Mouse (Mus musculus) cerebellum, adult 2 months (tissue): ENCODE results near the gene Palld.

Experiments used
- CTCF ChIP-seq: fragments of 200-500 bp; IDR thresholded peaks from 2 replicates; pipeline ENCODE4 v1.5.1; 2011; ENCODE audit warnings: low read depth, mild to moderate bottlenecking, control low read depth, low read length, moderate library complexity, borderline replicate concordance; ENCODE audit not compliant: insufficient read depth
- POLR2A ChIP-seq: fragments of 200-500 bp; IDR thresholded peaks from 2 replicates; pipeline ENCODE4 v1.6.1; 2011; ENCODE audit warnings: low read length, control low read depth, borderline replicate concordance; ENCODE audit not compliant: insufficient read depth

DNA sequence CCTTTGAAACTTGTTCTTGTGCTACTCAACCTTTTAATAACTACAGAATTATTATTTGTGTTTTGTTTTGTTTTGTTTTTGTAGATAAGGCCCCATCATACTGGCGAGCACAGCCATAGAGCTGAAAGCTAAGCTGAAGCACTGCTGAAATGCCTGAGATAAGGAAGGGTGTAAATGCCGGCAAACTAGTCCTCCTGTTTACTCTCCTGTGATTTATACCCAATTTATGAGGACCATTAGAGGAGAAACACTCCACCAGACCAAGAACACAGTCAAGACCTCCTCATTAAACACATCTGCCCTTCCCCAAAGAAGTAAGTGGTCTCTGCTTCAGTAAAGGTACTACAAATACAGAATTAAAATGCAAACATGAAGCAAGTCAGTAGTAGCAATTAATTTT, 219.6 kb downstream of the Palld start:
- TF ChIP-seq CTCF, result no peak
- no peak for TF ChIP-seq POLR2A
